Mouse (Mus musculus): Measurements from ENCODE around the gene CN725425. TPM values are rescaled to one million over a fixed set of nuclear protein-coding genes. Genes with fewer than 3 reads are reported as not detected.

CN725425 gene
- polyA plus RNA-seq, 1 experiment from 2014 or later, result not detected

DNA sequence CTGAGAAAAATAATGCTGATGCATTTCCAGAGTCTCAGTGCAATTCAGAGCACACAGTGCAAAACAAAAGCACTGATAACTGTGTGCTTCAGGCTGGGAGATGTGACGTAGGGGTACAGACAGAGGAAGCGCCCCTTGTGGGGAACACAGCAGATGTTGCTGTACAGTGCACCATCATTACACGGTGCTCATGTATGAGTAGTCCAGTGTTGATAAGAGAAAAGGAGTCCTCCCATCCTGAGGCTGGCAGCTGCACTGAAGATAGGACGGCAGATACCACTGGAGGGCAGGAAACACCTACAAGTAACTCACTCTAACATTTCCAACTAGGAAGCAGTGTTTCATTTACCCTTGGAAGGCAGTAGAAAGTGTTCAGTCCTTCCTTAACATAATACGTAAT, 61.3 kb downstream of the CN725425 start:
- H3K9me3 ChIP-seq (ENCODE audit: control insufficient read depth, low read length), result no peaks in the 10 kb centered on the region
- H3K4me2 ChIP-seq (replicated peaks; ENCODE audit: low read depth), result no peak overlapping the region
- H3K27me3 ChIP-seq (ENCODE audit: control insufficient read depth, insufficient read depth, low read length), result no peaks in the 10 kb centered on the region
- no peak overlapping the region for H3K9ac ChIP-seq (ENCODE audit: low read length)
- H3K4me3 ChIP-seq (ENCODE audit: low read depth, low read length), result no peak overlapping the region
- no peaks in the 10 kb centered on the region; the same call in 1 of the 2 replicates for H3K4me1 ChIP-seq (replicated peaks; ENCODE audit: control insufficient read depth, insufficient read depth)
- H3K36me3 ChIP-seq (ENCODE audit: control insufficient read depth, insufficient read depth, low read length), result no peaks in the 10 kb centered on the region
- no peak overlapping the region for H3K27ac ChIP-seq (replicated peaks)
- no peak for ATAC-seq (ENCODE audit: low FRiP score, low TSS enrichment)
- 76% methylated on average over 5 of the region's 5 CpGs for WGBS
- TF ChIP-seq CTCF (IDR thresholded peaks at IDR 0.05; ENCODE audit: low read depth) (no peak), EP300 (optimal IDR thresholded peaks at IDR 0.05) (no peak)
- DNase-seq (ENCODE audit: low spot score), result no peak

- Histone ChIP-seq H3K27me3 (ENCODE audit: control insufficient read depth, insufficient read depth, low read length) (no peaks in the 10 kb centered on the region), H3K9me3 (ENCODE audit: control insufficient read depth, low read length) (no peaks in the 10 kb centered on the region), H3K9ac (ENCODE audit: low read length) (no peak overlapping the region), H3K4me2 (replicated peaks; ENCODE audit: low read depth) (no peak overlapping the region), H3K27ac (replicated peaks) (no peak overlapping the region), H3K4me1 (replicated peaks; ENCODE audit: control insufficient read depth, insufficient read depth) (no peaks in the 10 kb centered on the region; the same call in 1 of the 2 replicates), H3K36me3 (ENCODE audit: control insufficient read depth, insufficient read depth, low read length) (no peaks in the 10 kb centered on the region), H3K4me3 (ENCODE audit: low read depth, low read length) (no peak overlapping the region)
- WGBS, result 84% methylated on average over 1 of the region's 1 CpGs
- ATAC-seq (ENCODE audit: low FRiP score, low TSS enrichment) (no peak), DNase-seq (ENCODE audit: low spot score) (no peak)
- TF ChIP-seq CTCF (IDR thresholded peaks at IDR 0.05; ENCODE audit: low read depth), result no peak
- TF ChIP-seq EP300 (optimal IDR thresholded peaks at IDR 0.05), result no peak
Observed at GRCm38 (mm10) chr15:91263926-91264325, 64.6 kb downstream of the CN725425 start.

DNA sequence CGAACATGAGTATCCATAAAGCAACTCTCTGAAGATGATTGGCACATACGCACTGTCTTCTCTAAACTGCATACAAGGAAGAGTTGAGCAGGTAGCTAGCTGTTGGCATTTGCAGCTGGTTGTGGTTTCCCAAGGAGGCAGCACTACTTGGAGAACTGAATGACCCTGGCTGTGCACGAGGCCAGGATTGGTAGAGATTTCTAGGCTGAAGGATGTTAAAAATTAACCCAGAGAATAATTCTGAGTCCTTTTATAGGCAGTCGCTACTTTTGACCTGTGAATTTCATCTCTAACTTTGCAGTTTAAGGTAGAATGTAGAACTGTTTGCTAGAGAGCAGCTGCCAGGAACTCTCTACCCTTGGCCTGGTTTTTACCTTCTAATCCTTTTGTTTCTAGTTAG, 69.2 kb downstream of the CN725425 start:
- ATAC-seq (ENCODE audit: low FRiP score, low TSS enrichment), result no peak
- Histone ChIP-seq H3K36me3 (ENCODE audit: control insufficient read depth, insufficient read depth, low read length) (no peaks in the 10 kb centered on the region), H3K9ac (ENCODE audit: low read length) (no peak overlapping the region), H3K4me3 (ENCODE audit: low read depth, low read length) (no peak overlapping the region), H3K4me2 (replicated peaks; ENCODE audit: low read depth) (no peak overlapping the region), H3K9me3 (ENCODE audit: control insufficient read depth, low read length) (no peaks in the 10 kb centered on the region), H3K27me3 (ENCODE audit: control insufficient read depth, insufficient read depth, low read length) (no peaks in the 10 kb centered on the region), H3K27ac (replicated peaks) (no peak overlapping the region), H3K4me1 (replicated peaks; ENCODE audit: control insufficient read depth, insufficient read depth) (no peaks in the 10 kb centered on the region)
- 61% methylated on average over 4 of the region's 4 CpGs for WGBS
- DNase-seq (ENCODE audit: low spot score), result no peak
- no peak for TF ChIP-seq EP300 (optimal IDR thresholded peaks at IDR 0.05)
- TF ChIP-seq CTCF (IDR thresholded peaks at IDR 0.05; ENCODE audit: low read depth), result no peak

- H3K27ac ChIP-seq (replicated peaks), result no peak overlapping the region
- no peak for TF ChIP-seq CTCF (IDR thresholded peaks at IDR 0.05; ENCODE audit: low read depth)
- TF ChIP-seq EP300 (optimal IDR thresholded peaks at IDR 0.05), result no peak
Observed at GRCm38 (mm10) chr15:91275961-91276360, 76.7 kb downstream of the CN725425 start.

DNA sequence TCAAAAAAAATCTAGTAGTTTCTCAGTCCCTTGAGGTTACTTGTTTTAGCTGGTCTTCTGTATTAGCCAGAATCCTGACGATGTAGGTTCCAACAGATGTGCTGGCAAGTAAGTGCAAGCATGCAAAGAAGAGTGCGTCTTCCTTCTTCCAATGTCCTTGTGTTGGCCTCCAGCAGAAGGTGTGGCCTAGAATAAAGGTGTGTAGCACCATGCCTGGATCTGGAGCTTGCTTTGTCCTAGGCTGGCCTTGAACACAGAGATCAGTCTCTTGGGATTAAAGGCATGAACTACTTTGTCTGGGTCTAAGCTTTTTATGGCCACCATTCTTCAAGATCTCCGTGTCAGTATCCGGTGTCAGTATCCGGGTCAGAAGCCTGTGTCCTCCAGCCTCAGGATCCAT, 80.3 kb downstream of the CN725425 start:
- H3K9ac ChIP-seq (ENCODE audit: low read length), result no peak overlapping the region

More at GRCm38 (mm10) chr15:91275961-91276360, 76.7 kb downstream of the CN725425 start:
- WGBS, result 23% methylated on average over 3 of the region's 3 CpGs
- H3K27me3 ChIP-seq (ENCODE audit: control insufficient read depth, insufficient read depth, low read length), result no peaks in the 10 kb centered on the region
- no peaks in the 10 kb centered on the region for H3K4me1 ChIP-seq (replicated peaks; ENCODE audit: control insufficient read depth, insufficient read depth)
- H3K36me3 ChIP-seq (ENCODE audit: control insufficient read depth, insufficient read depth, low read length), result no peaks in the 10 kb centered on the region
- no peak for ATAC-seq (ENCODE audit: low FRiP score, low TSS enrichment)
- H3K9ac ChIP-seq (ENCODE audit: low read length), result no peak overlapping the region
- no peak overlapping the region for H3K4me3 ChIP-seq (ENCODE audit: low read depth, low read length)
- DNase-seq (ENCODE audit: low spot score), result no peak
- no peaks in the 10 kb centered on the region for H3K9me3 ChIP-seq (ENCODE audit: control insufficient read depth, low read length)
- no peak overlapping the region for H3K4me2 ChIP-seq (replicated peaks; ENCODE audit: low read depth)

GRCm38 (mm10) chr15:91281521-91281920, 82.2 kb downstream of the CN725425 start:
- no peak for ATAC-seq (ENCODE audit: low FRiP score, low TSS enrichment)
- no peak overlapping the region for H3K27ac ChIP-seq (replicated peaks)
- no peak overlapping the region for H3K4me3 ChIP-seq (ENCODE audit: low read depth, low read length)
- H3K36me3 ChIP-seq (ENCODE audit: control insufficient read depth, insufficient read depth, low read length), result no peaks in the 10 kb centered on the region
- H3K4me1 ChIP-seq (replicated peaks; ENCODE audit: control insufficient read depth, insufficient read depth), result no peaks in the 10 kb centered on the region
- H3K9me3 ChIP-seq (ENCODE audit: control insufficient read depth, low read length), result no peaks in the 10 kb centered on the region
- no peak for TF ChIP-seq CTCF (IDR thresholded peaks at IDR 0.05; ENCODE audit: low read depth)
- no peak overlapping the region for H3K4me2 ChIP-seq (replicated peaks; ENCODE audit: low read depth)
- DNase-seq (ENCODE audit: low spot score), result no peak
- H3K27me3 ChIP-seq (ENCODE audit: control insufficient read depth, insufficient read depth, low read length), result no peaks in the 10 kb centered on the region
- no peak overlapping the region for H3K9ac ChIP-seq (ENCODE audit: low read length)
- 86% methylated on average over 5 of the region's 5 CpGs for WGBS

More for the DNA sequence above, 80.3 kb downstream of the CN725425 start:
- WGBS, result 82% methylated on average over 5 of the region's 5 CpGs
- no peak overlapping the region for H3K4me2 ChIP-seq (replicated peaks; ENCODE audit: low read depth)
- no peak overlapping the region for H3K27ac ChIP-seq (replicated peaks)
- no peaks in the 10 kb centered on the region for H3K27me3 ChIP-seq (ENCODE audit: control insufficient read depth, insufficient read depth, low read length)
- H3K4me3 ChIP-seq (ENCODE audit: low read depth, low read length), result no peak overlapping the region
- DNase-seq (ENCODE audit: low spot score) (no peak), ATAC-seq (ENCODE audit: low FRiP score, low TSS enrichment) (no peak)
- TF ChIP-seq EP300 (optimal IDR thresholded peaks at IDR 0.05) (no peak), CTCF (IDR thresholded peaks at IDR 0.05; ENCODE audit: low read depth) (no peak)
- H3K36me3 ChIP-seq (ENCODE audit: control insufficient read depth, insufficient read depth, low read length), result no peaks in the 10 kb centered on the region
- no peaks in the 10 kb centered on the region for H3K9me3 ChIP-seq (ENCODE audit: control insufficient read depth, low read length)
- H3K4me1 ChIP-seq (replicated peaks; ENCODE audit: control insufficient read depth, insufficient read depth), result no peaks in the 10 kb centered on the region

Data from stomach, postnatal 0 days (tissue).